Mouse (Mus musculus) megakaryocyte, embryonic 14.5 days (primary cell): ENCODE data around the gene Spdl1. TPM values are rescaled to one million over a fixed set of nuclear protein-coding genes. Genes with fewer than 3 reads are reported as not detected.
"Not testable (repeated sequence)": the region's sequence is repeated elsewhere in the genome, so short reads cannot be mapped to it uniquely, and the experiment has no call there.

Source experiments
- H3K27me3 ChIP-seq: replicated peaks from 2 replicates; pipeline ENCODE3; 2012; ENCODE audit warnings: inconsistent platforms
- H3K36me3 ChIP-seq: replicated peaks from 2 replicates; pipeline ENCODE3; 2012; ENCODE audit warnings: low read length, inconsistent platforms, mixed read lengths
- H3K4me1 ChIP-seq: 2 replicates; pipeline ENCODE4 v1.6.1; 2012; ENCODE audit warnings: inconsistent platforms
- H3K4me3 ChIP-seq: replicated peaks from 2 replicates; pipeline ENCODE3; 2012; ENCODE audit warnings: moderate library complexity, mild to moderate bottlenecking, inconsistent platforms
- H3K9me3 ChIP-seq: 2 replicates; pipeline ENCODE4 v1.6.1; 2012; ENCODE audit warnings: inconsistent platforms
- FLI1 ChIP-seq: IDR thresholded peaks from 2 replicates; pipeline ENCODE4 v1.6.1; 2012; ENCODE audit warnings: low read length, inconsistent platforms, mixed read lengths
- GATA1 ChIP-seq: IDR thresholded peaks from 3 replicates; pipeline ENCODE4 v1.6.1; 2012; ENCODE audit warnings: mixed read lengths, low read length, inconsistent platforms, borderline replicate concordance
- polyA plus RNA-seq: library from polyadenylated mRNA; stranded (reverse); fragments of >175 nt; gene quantifications from 2 replicates; pipeline ENCODE4 v1.2.3, GENCODE M21; 2012; ENCODE audit warnings: low replicate concordance; ENCODE audit not compliant: insufficient read depth

The Spdl1 gene
- polyA plus RNA-seq, 1 experiment, result 1.7 TPM

- H3K4me3 ChIP-seq, result no peak overlapping the region
- H3K27me3 ChIP-seq, result no peaks in the 10 kb centered on the region
- no peaks in the 10 kb centered on the region; the same call in 1 of the 2 replicates for H3K4me1 ChIP-seq
- H3K36me3 ChIP-seq, result peaks cover 78% of the 10 kb centered on the region
- H3K9me3 ChIP-seq, result no peaks in the 10 kb centered on the region
- TF ChIP-seq FLI1 (no peak), GATA1 (no peak)
These were observed 8.7 kb downstream of the Spdl1 start for GRCm38 (mm10) chr11:34824791-34825190.

DNA sequence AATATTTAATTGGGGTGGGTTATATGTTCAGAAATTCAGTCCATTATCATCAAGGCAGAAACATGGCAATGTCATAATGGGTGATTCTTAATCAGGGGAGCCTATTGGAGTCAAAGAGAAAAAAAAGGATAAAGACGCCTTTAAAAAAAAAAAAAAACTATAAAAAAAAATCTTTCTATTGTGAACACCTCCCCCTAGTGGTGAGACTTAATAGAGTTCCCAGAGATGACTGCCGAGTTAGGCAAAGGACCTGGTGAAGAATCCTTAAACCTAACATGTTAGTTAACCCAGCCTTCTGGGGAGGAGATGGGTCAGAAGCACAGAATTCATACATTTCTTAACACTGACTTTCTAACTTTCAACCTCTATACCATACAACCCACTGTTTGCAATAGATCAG, 18.7 kb downstream of the Spdl1 start:
- no peak for TF ChIP-seq GATA1
- no peak for TF ChIP-seq FLI1
- Histone ChIP-seq H3K4me1 (no peaks in the 10 kb centered on the region), H3K9me3 (no peaks in the 10 kb centered on the region), H3K27me3 (no peaks in the 10 kb centered on the region), H3K4me3 (no peak overlapping the region), H3K36me3 (peaks cover 83% of the 10 kb centered on the region)

GRCm38 (mm10) chr11:34814319-34814718, 19.1 kb downstream of the Spdl1 start:
- TF ChIP-seq FLI1 (no peak), GATA1 (no peak)
- H3K27me3 ChIP-seq, result no peaks in the 10 kb centered on the region
- peaks cover 83% of the 10 kb centered on the region for H3K36me3 ChIP-seq
- no peak overlapping the region for H3K4me3 ChIP-seq
- no peaks in the 10 kb centered on the region for H3K4me1 ChIP-seq
- no peaks in the 10 kb centered on the region for H3K9me3 ChIP-seq

DNA sequence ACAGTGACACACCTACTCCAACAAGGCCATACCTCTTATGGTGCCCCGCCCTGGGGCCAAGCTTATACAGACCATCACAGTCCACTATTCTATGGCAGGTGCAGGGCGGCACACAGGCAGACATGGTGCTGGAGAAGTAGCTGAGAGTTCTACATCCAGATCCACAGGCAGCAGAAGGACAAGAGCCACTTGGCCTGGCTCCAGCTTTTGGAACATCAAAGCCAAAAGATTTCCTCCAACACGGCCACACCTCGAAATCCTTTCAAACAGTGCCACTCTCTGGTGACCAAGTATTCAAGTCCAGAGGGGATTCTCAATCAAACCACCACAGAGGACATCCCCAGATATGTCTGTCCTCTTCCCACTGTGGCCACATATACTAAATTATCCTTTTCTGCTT, 28.4 kb downstream of the Spdl1 start:
- H3K27me3 ChIP-seq, H3K4me1 ChIP-seq, H3K9me3 ChIP-seq, H3K4me3 ChIP-seq: not testable (repeated sequence)
- peaks cover 12% of the 10 kb centered on the region for H3K36me3 ChIP-seq

GRCm38 (mm10) chr11:34798066-34798465, 35.4 kb downstream of the Spdl1 start:
- not testable (repeated sequence) for H3K9me3 ChIP-seq, H3K4me3 ChIP-seq, H3K27me3 ChIP-seq, H3K4me1 ChIP-seq, H3K36me3 ChIP-seq

- peaks cover 4% of the 10 kb centered on the region for H3K27me3 ChIP-seq
- H3K4me1 ChIP-seq, result peaks cover 6% of the 10 kb centered on the region; the same call in 1 of the 2 replicates
- H3K9me3 ChIP-seq, result no peaks in the 10 kb centered on the region
- no peak for TF ChIP-seq FLI1
- TF ChIP-seq GATA1, result no peak
- no peaks in the 10 kb centered on the region for H3K36me3 ChIP-seq
- H3K4me3 ChIP-seq, result no peak overlapping the region
These were observed 37.3 kb downstream of the Spdl1 start for GRCm38 (mm10) chr11:34796097-34796496.

- TF ChIP-seq GATA1 (no peak), FLI1 (no peak)
- Histone ChIP-seq H3K27me3 (peaks cover 6% of the 10 kb centered on the region), H3K9me3 (peaks cover 7% of the 10 kb centered on the region), H3K4me3 (no peak overlapping the region), H3K36me3 (no peaks in the 10 kb centered on the region), H3K4me1 (peaks cover 6% of the 10 kb centered on the region; the same call in 1 of the 2 replicates)
These were observed 41.6 kb downstream of the Spdl1 start for GRCm38 (mm10) chr11:34791872-34792271.

- TF ChIP-seq GATA1 (no peak), FLI1 (no peak)
- Histone ChIP-seq H3K36me3 (peaks cover 5% of the 10 kb centered on the region), H3K27me3 (peaks cover 17% of the 10 kb centered on the region), H3K9me3 (peaks cover 10% of the 10 kb centered on the region), H3K4me3 (no peak overlapping the region), H3K4me1 (peaks cover 37% of the 10 kb centered on the region)
These were observed 48.6 kb downstream of the Spdl1 start for GRCm38 (mm10) chr11:34784864-34785263.

DNA sequence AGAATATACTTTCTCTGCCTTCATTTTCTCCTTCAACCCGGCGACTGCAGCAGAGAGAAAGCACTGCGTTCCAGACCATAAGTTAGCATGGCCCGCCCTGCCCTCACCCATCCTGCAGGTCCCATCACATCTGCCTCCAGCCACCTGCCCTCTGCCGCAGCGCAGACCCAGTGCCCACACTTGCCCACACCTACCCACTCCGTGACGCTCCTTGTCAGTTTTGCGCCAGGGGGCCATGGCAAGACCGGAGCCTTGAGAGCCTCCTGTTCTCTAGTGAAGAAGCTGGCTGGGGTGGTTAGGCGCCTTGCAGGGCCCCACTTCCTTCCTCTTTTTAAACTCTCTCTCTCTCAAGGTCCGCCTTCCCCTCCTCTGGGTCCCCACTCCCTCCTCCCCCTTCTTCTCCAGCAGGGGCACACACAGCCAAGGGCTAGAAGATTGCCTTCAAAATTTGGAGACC, 49.8 kb downstream of the Spdl1 start, which contains the start of gene Dock2:
Gene Dock2, minus strand, starts transcription at position 306 of the 457 bp plus-strand sequence.
- Histone ChIP-seq H3K4me3 (peak within 1 kb of the TSS; percentile 95), H3K4me1 (peaks cover 43% of the 10 kb centered on the region), H3K9me3 (peaks cover 8% of the 10 kb centered on the region), H3K27me3 (peaks cover 17% of the 10 kb centered on the region), H3K36me3 (peaks cover 5% of the 10 kb centered on the region)
- TF ChIP-seq GATA1, result no peak

DNA sequence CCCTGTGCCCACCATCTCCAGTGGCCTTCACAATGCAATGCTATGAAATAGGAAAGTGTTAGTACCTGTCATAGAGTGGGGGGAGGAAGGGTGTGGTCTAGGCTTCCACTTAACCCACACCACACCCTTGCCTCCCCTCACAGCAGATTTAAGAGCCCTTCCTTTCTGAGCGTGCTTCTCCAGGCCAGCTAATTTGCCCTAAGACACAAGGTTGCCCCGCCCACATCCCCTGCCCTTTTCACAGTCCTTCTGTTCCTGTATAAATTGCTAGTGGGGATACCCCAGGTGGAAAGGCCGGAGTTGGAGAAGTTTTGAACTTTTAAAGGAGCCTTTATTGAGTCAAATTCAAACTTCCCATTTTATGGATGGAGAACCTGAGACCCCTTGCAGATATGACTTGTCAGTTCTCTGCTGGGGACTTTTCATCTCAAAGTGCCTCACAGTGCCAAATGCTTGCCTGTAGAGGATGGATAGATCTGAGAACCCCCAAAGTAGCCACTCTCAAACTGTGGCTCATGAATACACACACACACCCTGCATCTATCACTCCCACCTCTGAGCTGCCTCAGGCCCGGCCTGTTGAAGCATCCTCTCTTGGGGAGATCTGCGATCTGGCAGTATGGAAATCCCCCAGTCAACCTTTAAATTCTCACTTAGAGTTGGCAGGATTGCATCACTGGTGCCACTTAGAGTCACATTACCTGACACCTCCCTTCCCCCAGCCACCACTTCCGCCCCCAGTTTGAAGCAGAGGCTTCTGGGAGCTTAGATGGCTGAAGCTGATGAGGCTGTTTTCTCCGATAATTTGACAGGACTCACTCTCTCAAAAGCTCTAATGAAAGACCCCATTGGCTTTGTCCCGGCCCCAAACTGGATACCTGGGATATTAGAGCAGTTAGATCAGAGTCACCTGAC, 50.7 kb downstream of the Spdl1 start:
- Histone ChIP-seq H3K4me1 (peaks cover 48% of the 10 kb centered on the region), H3K27me3 (peaks cover 21% of the 10 kb centered on the region), H3K4me3 (peak overlapping the region; percentile 95), H3K36me3 (peaks cover 5% of the 10 kb centered on the region), H3K9me3 (peaks cover 3% of the 10 kb centered on the region; the same call in 1 of the 2 replicates)
- TF ChIP-seq GATA1, result no peak
- no peak for TF ChIP-seq FLI1
